In the genomic region with DNA sequence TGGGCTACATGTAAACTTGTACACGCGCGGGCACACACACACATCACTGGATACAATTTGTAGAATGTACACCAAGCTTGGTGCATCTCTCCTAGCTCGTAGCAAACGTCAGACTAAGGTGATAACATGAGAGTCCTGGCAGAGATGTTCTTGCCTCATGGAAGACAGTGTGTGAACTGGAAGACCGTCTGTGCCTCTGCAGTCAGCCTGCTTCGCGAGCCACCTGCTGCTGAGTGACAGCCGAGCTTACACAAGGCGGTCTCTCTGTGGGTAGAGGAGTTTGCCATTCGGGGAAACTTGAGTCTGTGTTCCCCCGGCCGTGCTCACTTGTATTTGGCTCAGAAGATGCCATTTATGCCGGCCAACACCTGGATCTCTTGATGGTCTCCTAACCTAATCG, we compare ENCODE assay signal across 29 mouse cellular contexts. TPM values are rescaled to one million over a fixed set of nuclear protein-coding genes. Genes with fewer than 3 reads are reported as not detected.
DNase-seq lines count a peak whose midpoint lies in the region; ATAC-seq and TF ChIP-seq lines count a peak whose summit lies in the region.
"Had no signal": no experiment of that assay in that cellular context is flagged by ENCODE, and none has a peak within 500 bp of the region (broad histone marks: within the 10 kb centered on the region; RNA-seq: fewer than 3 reads in every experiment).

No protein-coding gene starts in this region.

- TF ChIP-seq POLR2A in cortical plate, adult 2 months (IDR thresholded peaks at IDR 0.05; ENCODE audit: extremely low read depth, insufficient read depth, low read length): peak; percentile 26; the same call in 1 of the 2 replicates

- DNase-seq in cerebellum, adult 9-11 months: peak; percentile 34
- peak; percentile 33 for DNase-seq in layer of hippocampus, adult 11-12 months (ENCODE audit: low spot score)
- no peak for DNase-seq in layer of hippocampus, adult 8-10 months (ENCODE audit: low spot score in 2 of 2)
- peak; percentile 54 for DNase-seq in right cerebral cortex, adult 18-20 months
- no peak for DNase-seq in right cerebral cortex, postnatal 14 days
- DNase-seq: adrenal gland, postnatal 14 days; cerebellum, adult 11 months; gastrocnemius, adult 2 months; kidney, adult 18-20 months; kidney, postnatal 10 days; lung, adult 18-20 months; lung, postnatal 10 days; midbrain, embryonic 14.5 days had no signal

- no peak for TF ChIP-seq CTCF in cortical plate, adult 2 months (IDR thresholded peaks at IDR 0.05; ENCODE audit: extremely low read depth, insufficient read depth, low read length)

- no peak overlapping the region for H3K4me3 ChIP-seq in cortical plate, adult 2 months (ENCODE audit: insufficient read depth, low read length)
- H3K4me3 ChIP-seq: embryonic facial prominence, embryonic 15.5 days; gastrocnemius, adult 2 months; hindbrain, embryonic 12.5 days; limb, embryonic 13.5 days; liver, embryonic 12.5 days; neural tube, embryonic 12.5 days had no signal

- peaks cover 3% of the 10 kb centered on the region; the same call in 1 of the 2 replicates for H3K4me1 ChIP-seq in cortical plate, adult 2 months (ENCODE audit: control insufficient read depth, insufficient read depth, low read length)
- H3K4me1 ChIP-seq: embryonic facial prominence, embryonic 15.5 days; neural tube, embryonic 12.5 days had no signal

- H3K27ac ChIP-seq in cortical plate, adult 2 months (ENCODE audit: insufficient read depth, low read length): no peak overlapping the region
- H3K27ac ChIP-seq: embryonic facial prominence, embryonic 15.5 days; gastrocnemius, adult 2 months; hindbrain, embryonic 12.5 days; limb, embryonic 13.5 days; liver, embryonic 12.5 days; neural tube, embryonic 12.5 days; stomach, postnatal 0 days had no signal

- ATAC-seq in cerebellum, adult (ENCODE audit: insufficient number of reproducible peaks, low FRiP score, low TSS enrichment): no peak
- no peak for ATAC-seq in megakaryocyte-erythroid progenitor cell, adult 5-6 weeks (replicated peaks; ENCODE audit: low FRiP score, low TSS enrichment, poor library complexity, severe bottlenecking)
- ATAC-seq: liver, embryonic 12.5 days had no signal

RNA-seq across cellular contexts. Expression of a gene that starts 4.8 kb away (rescaled TPM):
- 1 to 10 TPM in 2 of 4 experiments, under 1 TPM in 2; 0.94 to 3.0 (median 1.6) TPM for total RNA-seq in layer of hippocampus, adult 8-10 months (2022)
- 2.9 and 4.2 TPM in 2 replicates for polyA plus RNA-seq in cortical plate, adult 2 months (2012; rRNA removed)
- not detected in 2 replicates for total RNA-seq in megakaryocyte-erythroid progenitor cell, adult 5-6 weeks (2014; fragmentation: Nextera tagmentation)
- total RNA-seq in megakaryocyte-erythroid progenitor cell, adult 5-6 weeks (2017): not detected in 2 replicates
- polyA plus RNA-seq: hindbrain, embryonic 12.5 days; liver, embryonic 12.5 days; neural tube, embryonic 12.5 days had no signal

RNA-seq across cellular contexts. Expression of a gene that starts 15.3 kb away (rescaled TPM):
- not detected for total RNA-seq in layer of hippocampus, adult 8-10 months (2022)
- polyA plus RNA-seq in cortical plate, adult 2 months (2012; rRNA removed): not detected in 2 replicates
- total RNA-seq in megakaryocyte-erythroid progenitor cell, adult 5-6 weeks (2014; fragmentation: Nextera tagmentation): not detected in 2 replicates
- total RNA-seq in megakaryocyte-erythroid progenitor cell, adult 5-6 weeks (2017): not detected in 2 replicates
- total RNA-seq: adrenal gland, postnatal 14 days; gastrocnemius, adult 2 months; gastrocnemius, postnatal 4 days; heart, adult 8-10 months; heart, postnatal 25 days; layer of hippocampus, adult 18-20 months; left cerebral cortex, postnatal 10 days had no signal
- polyA plus RNA-seq: embryonic facial prominence, embryonic 15.5 days; heart, embryonic 14.5 days; hindbrain, embryonic 12.5 days; limb, embryonic 13.5 days; liver, embryonic 12.5 days; midbrain, embryonic 14.5 days; neural tube, embryonic 12.5 days; stomach, postnatal 0 days; urinary bladder, adult 2 months had no signal

RNA-seq across cellular contexts. Expression of a gene that starts 19.3 kb away (rescaled TPM):
- not detected for total RNA-seq in layer of hippocampus, adult 8-10 months (2022)
- not detected in 2 replicates for polyA plus RNA-seq in cortical plate, adult 2 months (2012; rRNA removed)
- total RNA-seq in megakaryocyte-erythroid progenitor cell, adult 5-6 weeks (2014; fragmentation: Nextera tagmentation): not detected in 2 replicates
- total RNA-seq in megakaryocyte-erythroid progenitor cell, adult 5-6 weeks (2017): not detected in 2 replicates
- total RNA-seq: gastrocnemius, adult 2 months; gastrocnemius, postnatal 4 days; layer of hippocampus, adult 18-20 months; left cerebral cortex, postnatal 10 days had no signal
- polyA plus RNA-seq: heart, embryonic 14.5 days; hindbrain, embryonic 12.5 days; limb, embryonic 13.5 days; liver, embryonic 12.5 days; midbrain, embryonic 14.5 days; neural tube, embryonic 12.5 days; stomach, postnatal 0 days had no signal

RNA-seq across cellular contexts. Expression of a gene that starts 55.3 kb away (rescaled TPM):
- 10 to 100 TPM; 10.2 to 13.0 (median 12.3) TPM for total RNA-seq in layer of hippocampus, adult 8-10 months (2022)
- polyA plus RNA-seq in cortical plate, adult 2 months (2012; rRNA removed): 14.7 and 15.1 TPM in 2 replicates
- 3.7 and 6.6 TPM in 2 replicates for total RNA-seq in megakaryocyte-erythroid progenitor cell, adult 5-6 weeks (2014; fragmentation: Nextera tagmentation)
- total RNA-seq in megakaryocyte-erythroid progenitor cell, adult 5-6 weeks (2017): 5.0 and 9.7 TPM in 2 replicates

Comparison
In these comparisons a context has a peak if more than half of its experiments do, and no peak if none do; other contexts are left out.
1. DNase-seq: peak in cerebellum, adult 9-11 months (single experiment), layer of hippocampus, adult 11-12 months (single experiment) and right cerebral cortex, adult 18-20 months (single experiment); none in layer of hippocampus, adult 8-10 months (0 of 2) and right cerebral cortex, postnatal 14 days (single experiment).